In genomic region chr9:101018768-101019167, GRCm38 (mm10) we compare ENCODE assay signal across 21 mouse cellular contexts. TPM values are rescaled to one million over a fixed set of nuclear protein-coding genes. Genes with fewer than 3 reads are reported as not detected.
A peak's percentile ranks its signal among the peaks of the same experiment; 100 is the strongest.
DNase-seq lines count a peak whose midpoint lies in the region; ATAC-seq and TF ChIP-seq lines count a peak whose summit lies in the region.
"Had no signal": no experiment of that assay in that cellular context is flagged by ENCODE, and none has a peak within 500 bp of the region (broad histone marks: within the 10 kb centered on the region; RNA-seq: fewer than 3 reads in every experiment).

No protein-coding gene starts in this region.

- H3K9me3 ChIP-seq in liver, embryonic 12.5 days (replicated peaks) = no peaks in the 10 kb centered on the region
- no peaks in the 10 kb centered on the region for H3K9me3 ChIP-seq in liver, postnatal 0 days (ENCODE audit: low read length)
- H3K9me3 ChIP-seq in liver, embryonic 13.5 days (replicated peaks) = no peaks in the 10 kb centered on the region
- H3K9me3 ChIP-seq in lung, postnatal 0 days (ENCODE audit: low read length) = no peaks in the 10 kb centered on the region
- H3K9me3 ChIP-seq: embryonic facial prominence, embryonic 10.5 days had no signal

- no peak overlapping the region for H3K4me2 ChIP-seq in liver, embryonic 12.5 days
- H3K4me2 ChIP-seq in liver, postnatal 0 days (ENCODE audit: low read depth, low read length) = no peak overlapping the region
- H3K4me2 ChIP-seq in liver, embryonic 13.5 days = no peak overlapping the region
- H3K4me2 ChIP-seq in lung, postnatal 0 days (replicated peaks; ENCODE audit: low read depth, low read length) = no peak overlapping the region
- H3K4me2 ChIP-seq: embryonic facial prominence, embryonic 12.5 days; forebrain, embryonic 12.5 days had no signal

- no peak for DNase-seq in liver, postnatal 0 days
- no peak for DNase-seq in liver, embryonic 13.5 days
- no peak for DNase-seq in urinary bladder, postnatal 25 days (ENCODE audit: low spot score)
- no peak for DNase-seq in lung, postnatal 0 days (ENCODE audit: low spot score)
- DNase-seq in gastrocnemius, adult 2 months = no peak
- DNase-seq: adrenal gland, adult 2 months; adrenal gland, postnatal 14 days; adrenal gland, postnatal 36 days; cerebellum, adult 11-12 months; cerebellum, adult 2 months; cerebellum, adult 9-10 months; cerebellum, postnatal 10 days; cerebellum, postnatal 25 days had no signal

- ATAC-seq in liver, embryonic 12.5 days = peak; percentile 69; the same call in 1 of the 2 replicates
- ATAC-seq in liver, postnatal 0 days = no peak
- peak; percentile 57; the same call in 1 of the 2 replicates for ATAC-seq in liver, embryonic 13.5 days (ENCODE audit: low read depth)
- ATAC-seq in megakaryocyte-erythroid progenitor cell, adult 5-6 weeks (replicated peaks; ENCODE audit: low FRiP score, low TSS enrichment, poor library complexity, severe bottlenecking) = peak; percentile 54; the same call in 1 of the 2 replicates
- no peak for ATAC-seq in lung, postnatal 0 days
- ATAC-seq: forebrain, embryonic 14.5 days; forebrain, embryonic 16.5 days had no signal

- H3K27me3 ChIP-seq in liver, embryonic 12.5 days (replicated peaks) = no peaks in the 10 kb centered on the region
- no peaks in the 10 kb centered on the region for H3K27me3 ChIP-seq in liver, postnatal 0 days (ENCODE audit: insufficient read depth, low read length)
- H3K27me3 ChIP-seq in liver, embryonic 13.5 days = no peaks in the 10 kb centered on the region
- no peaks in the 10 kb centered on the region for H3K27me3 ChIP-seq in lung, postnatal 0 days (replicated peaks; ENCODE audit: insufficient read depth, low read length)
- H3K27me3 ChIP-seq: embryonic facial prominence, embryonic 12.5 days; forebrain, embryonic 12.5 days had no signal

- H3K4me1 ChIP-seq in liver, embryonic 12.5 days = peaks cover 22% of the 10 kb centered on the region
- no peaks in the 10 kb centered on the region for H3K4me1 ChIP-seq in liver, postnatal 0 days (ENCODE audit: insufficient read depth)
- H3K4me1 ChIP-seq in liver, embryonic 13.5 days (replicated peaks) = peaks cover 7% of the 10 kb centered on the region
- H3K4me1 ChIP-seq in lung, postnatal 0 days (ENCODE audit: insufficient read depth, low read depth, low read length) = no peaks in the 10 kb centered on the region
- H3K4me1 ChIP-seq: embryonic facial prominence, embryonic 12.5 days; forebrain, embryonic 10.5 days; forebrain, embryonic 12.5 days had no signal

- H3K9ac ChIP-seq in liver, embryonic 12.5 days = no peak overlapping the region
- no peak overlapping the region for H3K9ac ChIP-seq in liver, postnatal 0 days (replicated peaks)
- no peak overlapping the region for H3K9ac ChIP-seq in liver, embryonic 13.5 days
- no peak overlapping the region for H3K9ac ChIP-seq in lung, postnatal 0 days (replicated peaks; ENCODE audit: low read depth)
- H3K9ac ChIP-seq: embryonic facial prominence, embryonic 12.5 days; forebrain, embryonic 12.5 days had no signal

- H3K27ac ChIP-seq in liver, embryonic 12.5 days = no peak overlapping the region
- H3K27ac ChIP-seq in liver, postnatal 0 days (ENCODE audit: low read depth) = no peak overlapping the region
- no peak overlapping the region for H3K27ac ChIP-seq in liver, embryonic 13.5 days
- no peak overlapping the region for H3K27ac ChIP-seq in lung, postnatal 0 days (ENCODE audit: low read length)
- H3K27ac ChIP-seq in gastrocnemius, adult 2 months = no peak overlapping the region
- H3K27ac ChIP-seq: embryonic facial prominence, embryonic 10.5 days; embryonic facial prominence, embryonic 12.5 days; forebrain, embryonic 10.5 days; forebrain, embryonic 12.5 days had no signal

- no peak overlapping the region for H3K4me3 ChIP-seq in liver, embryonic 12.5 days
- no peak overlapping the region for H3K4me3 ChIP-seq in liver, postnatal 0 days (ENCODE audit: low read depth, low read length)
- H3K4me3 ChIP-seq in liver, embryonic 13.5 days (replicated peaks) = no peak overlapping the region
- H3K4me3 ChIP-seq in lung, postnatal 0 days (ENCODE audit: low read depth, low read length) = no peak overlapping the region
- no peak overlapping the region for H3K4me3 ChIP-seq in gastrocnemius, adult 2 months
- H3K4me3 ChIP-seq: embryonic facial prominence, embryonic 10.5 days; embryonic facial prominence, embryonic 12.5 days; forebrain, embryonic 10.5 days; forebrain, embryonic 12.5 days had no signal

- no peak for TF ChIP-seq EP300 in liver, postnatal 0 days (IDR thresholded peaks at IDR 0.05; ENCODE audit: low read depth)
- no peak for TF ChIP-seq EP300 in lung, postnatal 0 days (IDR thresholded peaks at IDR 0.05)

- TF ChIP-seq CTCF in liver, postnatal 0 days (IDR thresholded peaks at IDR 0.05; ENCODE audit: low read depth) = no peak
- no peak for TF ChIP-seq CTCF in lung, postnatal 0 days (IDR thresholded peaks at IDR 0.05)
- no peak for TF ChIP-seq CTCF in gastrocnemius, adult 2 months (IDR thresholded peaks at IDR 0.05)

- intact Hi-C loops in gastrocnemius, adult 2 months (cut with DNase I) = no loop called here

- WGBS in liver, embryonic 12.5 days (ENCODE audit: insufficient replicate concordance) = 76% methylated on average over 10 of the region's 10 CpGs
- WGBS in liver, postnatal 0 days (ENCODE audit: insufficient replicate concordance) = 86% methylated on average over 10 of the region's 10 CpGs
- WGBS in liver, embryonic 13.5 days (ENCODE audit: insufficient replicate concordance) = 70% methylated on average over 10 of the region's 10 CpGs
- WGBS in lung, postnatal 0 days = 99% methylated on average over 10 of the region's 10 CpGs

- peaks cover 7% of the 10 kb centered on the region for H3K36me3 ChIP-seq in liver, embryonic 12.5 days
- H3K36me3 ChIP-seq in liver, postnatal 0 days (replicated peaks; ENCODE audit: insufficient read depth, low read length) = peaks cover 2% of the 10 kb centered on the region; the same call in 1 of the 2 replicates
- H3K36me3 ChIP-seq in liver, embryonic 13.5 days = peaks cover 3% of the 10 kb centered on the region; the same call in 1 of the 2 replicates
- peaks cover 8% of the 10 kb centered on the region; the same call in 1 of the 2 replicates for H3K36me3 ChIP-seq in lung, postnatal 0 days (ENCODE audit: insufficient read depth, low read length)

RNA-seq across cellular contexts. Expression of gene Pccb, which starts 15.9 kb away (rescaled TPM):
- 6.7 and 7.2 TPM in 2 replicates for polyA plus RNA-seq in liver, embryonic 12.5 days (2016; fragmentation: Nextera tagmentation; extraction: Ambion mirVana)
- polyA plus RNA-seq in liver, postnatal 0 days (2015; fragmentation: Nextera tagmentation; extraction: Ambion mirVana) = 14.2 and 15.6 TPM in 2 replicates
- polyA plus RNA-seq in liver, embryonic 13.5 days (2015; fragmentation: Nextera tagmentation; extraction: Ambion mirVana) = 7.6 and 8.4 TPM in 2 replicates
- 27.7 and 37.8 TPM in 2 replicates for total RNA-seq in megakaryocyte-erythroid progenitor cell, adult 5-6 weeks (2014; fragmentation: Nextera tagmentation)
- 23.4 and 33.2 TPM in 2 replicates for total RNA-seq in megakaryocyte-erythroid progenitor cell, adult 5-6 weeks (2017)
- 19.7 and 19.8 TPM in 2 replicates for polyA plus RNA-seq in lung, postnatal 0 days (2015; fragmentation: Nextera tagmentation; extraction: Ambion mirVana)
- 10 to 100 TPM; 56.5 to 70.8 TPM for total RNA-seq in gastrocnemius, adult 2 months (2021)

RNA-seq across cellular contexts. Expression of gene Msl2, which starts 55.1 kb away (rescaled TPM):
- polyA plus RNA-seq in liver, embryonic 12.5 days (2016; fragmentation: Nextera tagmentation; extraction: Ambion mirVana) = 6.2 TPM in 2 replicates
- 2.2 and 2.4 TPM in 2 replicates for polyA plus RNA-seq in liver, postnatal 0 days (2015; fragmentation: Nextera tagmentation; extraction: Ambion mirVana)
- polyA plus RNA-seq in liver, embryonic 13.5 days (2015; fragmentation: Nextera tagmentation; extraction: Ambion mirVana) = 2.6 and 2.9 TPM in 2 replicates
- 50.4 and 86.2 TPM in 2 replicates for total RNA-seq in megakaryocyte-erythroid progenitor cell, adult 5-6 weeks (2014; fragmentation: Nextera tagmentation)
- total RNA-seq in megakaryocyte-erythroid progenitor cell, adult 5-6 weeks (2017) = 50.3 and 52.2 TPM in 2 replicates
- polyA plus RNA-seq in lung, postnatal 0 days (2015; fragmentation: Nextera tagmentation; extraction: Ambion mirVana) = 5.0 and 5.8 TPM in 2 replicates
- total RNA-seq in gastrocnemius, adult 2 months (2021) = 10 to 100 TPM; 28.4 to 29.3 TPM

Comparison
In these comparisons a context has a peak if more than half of its experiments do, and no peak if none do; other contexts are left out.
1. ATAC-seq: peak in liver, embryonic 12.5 days (single experiment), liver, embryonic 13.5 days (single experiment) and megakaryocyte-erythroid progenitor cell, adult 5-6 weeks (single experiment); none in liver, postnatal 0 days (single experiment) and lung, postnatal 0 days (single experiment).